Comparison of ENCODE assay signal across 10 mouse cellular contexts in the genomic region with DNA sequence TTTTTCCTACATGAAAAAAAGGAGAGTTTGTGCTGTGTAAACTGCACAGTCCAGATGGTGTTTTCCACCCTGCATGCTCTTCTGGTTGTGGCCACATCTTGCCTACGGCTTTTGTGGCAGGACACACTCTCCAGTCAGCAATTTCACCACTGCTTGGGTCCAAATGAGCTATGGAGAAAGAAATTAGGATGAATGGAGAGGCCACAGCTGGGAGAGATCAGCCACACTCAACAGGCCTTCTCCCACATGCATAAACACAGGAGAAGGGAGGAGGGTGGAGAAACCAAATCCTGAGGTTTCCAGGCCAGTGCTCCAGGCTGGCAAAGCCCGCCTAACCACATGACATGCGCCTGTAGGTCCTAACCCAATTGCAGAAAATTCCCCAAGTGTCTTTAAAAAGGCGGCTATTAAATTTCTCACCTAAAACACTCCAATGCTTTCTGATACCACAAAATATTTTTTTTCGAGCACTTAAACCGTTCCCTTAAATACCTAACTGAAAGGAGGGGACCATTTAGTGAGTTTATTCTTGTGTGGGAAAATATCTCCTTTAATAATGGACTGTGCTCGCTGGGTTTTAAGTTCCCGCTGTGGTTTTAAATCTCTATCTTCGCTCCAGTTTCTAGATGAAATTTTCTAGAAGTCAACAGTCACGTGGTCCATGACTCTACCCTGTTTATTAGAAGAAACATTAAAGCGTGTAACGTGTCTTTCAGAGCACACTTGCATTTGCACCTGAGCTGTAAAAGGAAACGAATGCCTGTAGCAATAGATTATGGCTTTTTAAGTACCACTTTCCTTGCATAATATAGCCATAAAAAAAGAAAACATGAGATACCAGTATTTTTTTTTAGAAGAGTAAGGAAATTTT.
DNase-seq lines count a peak whose midpoint lies in the region; ATAC-seq lines count a peak whose summit lies in the region.
"Had no signal": no experiment of that assay in that cellular context is flagged by ENCODE, and none has a peak within 500 bp of the region (broad histone marks: within the 10 kb centered on the region; RNA-seq: fewer than 3 reads in every experiment).

No protein-coding gene starts in this region.

- H3K9me3 ChIP-seq in neural tube, embryonic 11.5 days (ENCODE audit: control insufficient read depth, low read length): no peaks in the 10 kb centered on the region
- no peaks in the 10 kb centered on the region for H3K9me3 ChIP-seq in forebrain, embryonic 12.5 days

- H3K4me2 ChIP-seq in neural tube, embryonic 11.5 days (ENCODE audit: low read depth): no peak overlapping the region
- H3K4me2 ChIP-seq in forebrain, embryonic 12.5 days: no peak overlapping the region

- DNase-seq in gastrocnemius, adult 18-20 months (ENCODE audit: low spot score): peak; percentile 1
- no peak for DNase-seq in gastrocnemius, postnatal 4 days (ENCODE audit: low spot score in 2 of 2)
- peak; percentile 83 for DNase-seq in fibroblast of lung, adult 2 months (ENCODE audit: low read depth)
- DNase-seq in kidney, postnatal 25 days: peak; percentile 11 to 44
- peak; percentile 35 for DNase-seq in neural tube, embryonic 11.5 days (ENCODE audit: low spot score)
- no peak for DNase-seq in left cerebral cortex, postnatal 10 days (ENCODE audit: extremely low spot score in 1 of 2, low spot score in 2 of 2)
- no peak for DNase-seq in cerebellum, adult 11-12 months
- DNase-seq: adrenal gland, postnatal 10 days had no signal

- no peak overlapping the region for H3K27ac ChIP-seq in neural tube, embryonic 11.5 days (ENCODE audit: low read depth, low read length)
- H3K27ac ChIP-seq in forebrain, embryonic 12.5 days: no peak overlapping the region
- H3K27ac ChIP-seq: macrophage had no signal

- no peaks in the 10 kb centered on the region for H3K36me3 ChIP-seq in neural tube, embryonic 11.5 days (ENCODE audit: control insufficient read depth, insufficient read depth, low read length)
- no peaks in the 10 kb centered on the region for H3K36me3 ChIP-seq in forebrain, embryonic 12.5 days (replicated peaks)

- no peak for ATAC-seq in neural tube, embryonic 11.5 days (ENCODE audit: insufficient read depth, low FRiP score, low TSS enrichment)
- ATAC-seq in forebrain, embryonic 12.5 days (ENCODE audit: low FRiP score): no peak

- H3K27me3 ChIP-seq in neural tube, embryonic 11.5 days (ENCODE audit: control insufficient read depth, insufficient read depth, low read length): no peaks in the 10 kb centered on the region
- no peaks in the 10 kb centered on the region for H3K27me3 ChIP-seq in forebrain, embryonic 12.5 days

- 0 out of 2 replicates have a peak, but pooled peaks cover 3% of the 10 kb centered on the region for H3K4me1 ChIP-seq in neural tube, embryonic 11.5 days (ENCODE audit: control insufficient read depth, insufficient read depth, low read length)
- H3K4me1 ChIP-seq in forebrain, embryonic 12.5 days: no peaks in the 10 kb centered on the region; the same call in 1 of the 2 replicates

- 74% methylated on average over 13 of the region's 13 CpGs for WGBS in neural tube, embryonic 11.5 days
- WGBS in forebrain, embryonic 12.5 days: 83% methylated on average over 13 of the region's 13 CpGs

- no peak overlapping the region for H3K9ac ChIP-seq in neural tube, embryonic 11.5 days (ENCODE audit: low read length)
- H3K9ac ChIP-seq in forebrain, embryonic 12.5 days: no peak overlapping the region

- no peak overlapping the region for H3K4me3 ChIP-seq in neural tube, embryonic 11.5 days (ENCODE audit: low read depth, low read length)
- H3K4me3 ChIP-seq in forebrain, embryonic 12.5 days (replicated peaks): no peak overlapping the region

- intact Hi-C loops in left cerebral cortex, postnatal 10 days (cut with DNase I): no loop called here

Comparison
In these comparisons a context has a peak if more than half of its experiments do, and no peak if none do; other contexts are left out.
1. DNase-seq: peak in gastrocnemius, adult 18-20 months (single experiment), fibroblast of lung, adult 2 months (single experiment), kidney, postnatal 25 days (2 of 2) and neural tube, embryonic 11.5 days (single experiment); none in gastrocnemius, postnatal 4 days (0 of 2), left cerebral cortex, postnatal 10 days (0 of 2) and cerebellum, adult 11-12 months (single experiment).